17 mouse cellular contexts compared by ENCODE assay signal in the genomic region with DNA sequence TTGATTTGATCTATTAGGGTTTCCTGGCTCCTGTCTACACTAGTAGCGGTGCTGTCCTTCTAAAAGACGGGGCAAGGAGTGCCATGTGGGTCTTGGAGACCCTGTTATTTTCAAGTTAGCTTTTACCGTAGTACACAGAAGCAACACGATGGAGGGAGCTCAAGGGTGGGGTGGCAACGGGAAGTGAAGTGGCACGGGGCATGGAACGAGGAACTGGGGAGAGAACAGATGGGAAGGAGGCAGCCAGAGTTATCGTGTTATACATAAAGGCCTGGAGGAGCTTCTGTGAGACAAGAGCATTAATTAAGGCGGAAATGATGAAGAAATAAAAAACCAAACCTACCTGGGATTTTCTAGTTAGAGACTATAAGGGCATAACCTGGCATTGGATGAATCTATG. TPM values are rescaled to one million over a fixed set of nuclear protein-coding genes. Genes with fewer than 3 reads are reported as not detected.
A peak's percentile ranks its signal among the peaks of the same experiment; 100 is the strongest.
DNase-seq lines count a peak whose midpoint lies in the region; ATAC-seq lines count a peak whose summit lies in the region.
"Had no signal": no experiment of that assay in that cellular context is flagged by ENCODE, and none has a peak within 500 bp of the region (broad histone marks: within the 10 kb centered on the region; RNA-seq: fewer than 3 reads in every experiment).

No protein-coding gene starts in this region.

- DNase-seq in cerebellum, adult 11-12 months = peak; percentile 52
- DNase-seq in layer of hippocampus, adult 9-11 months = peak; percentile 22
- no peak for DNase-seq in layer of hippocampus, adult 18-20 months (ENCODE audit: low spot score in 2 of 2)
- peak; percentile 55 to 58 for DNase-seq in cerebellum, postnatal 25 days
- DNase-seq in gastrocnemius, adult 18-20 months (ENCODE audit: low spot score) = no peak
- DNase-seq in urinary bladder, postnatal 10 days (ENCODE audit: low spot score) = no peak
- DNase-seq: adrenal gland, adult 8-10 months; gastrocnemius, postnatal 14 days; heart, postnatal 10 days; kidney, adult 8-10 months; kidney, postnatal 10 days; layer of hippocampus, postnatal 36 days; thymus, postnatal 25 days had no signal

- no peak for ATAC-seq in cerebellum, adult (ENCODE audit: insufficient number of reproducible peaks, low FRiP score, low TSS enrichment)
- ATAC-seq: activated CD4-positive, CD25-positive, alpha-beta regulatory T cell, adult 4 months; forebrain, embryonic 15.5 days; intestine, embryonic 15.5 days had no signal

RNA-seq across cellular contexts. Expression of gene Aig1, which starts 31.8 kb away (rescaled TPM):
- 10 to 100 TPM; 64.6 to 67.2 TPM for total RNA-seq in layer of hippocampus, adult 18-20 months (2021)
- 10 to 100 TPM; 14.8 to 15.7 TPM for total RNA-seq in gastrocnemius, adult 18-20 months (2021)

Comparison
In these comparisons a context has a peak if more than half of its experiments do, and no peak if none do; other contexts are left out.
1. DNase-seq: peak in cerebellum, adult 11-12 months (single experiment), layer of hippocampus, adult 9-11 months (single experiment) and cerebellum, postnatal 25 days (2 of 2); none in layer of hippocampus, adult 18-20 months (0 of 2), gastrocnemius, adult 18-20 months (single experiment) and urinary bladder, postnatal 10 days (single experiment).